Mouse (Mus musculus): ENCODE data around the gene Arhgdig. TPM values are rescaled to one million over a fixed set of nuclear protein-coding genes. Genes with fewer than 3 reads are reported as not detected.
"Not testable (repeated sequence)": the region's sequence is repeated elsewhere in the genome, so short reads cannot be mapped to it uniquely, and the experiment has no call there.

Gene Arhgdig
- total RNA-seq, 2 experiments from 2014 or later: 1.2 to 2.2 TPM

- no peak for DNase-seq
Measured at GRCm38 (mm10) chr17:26204766-26205165, 2.8 kb downstream of the Arhgdig start.

- DNase-seq: no peak
Measured at GRCm38 (mm10) chr17:26203321-26203811, 4.2 kb downstream of the Arhgdig start.

- no peak for DNase-seq
Measured at GRCm38 (mm10) chr17:26202737-26203136, 4.8 kb downstream of the Arhgdig start, which contains the start of gene Rgs11. Gene Rgs11 (plus strand): TSS chr17:26202951.

- no peak for DNase-seq
Measured at GRCm38 (mm10) chr17:26201998-26202397, 5.6 kb downstream of the Arhgdig start.

GRCm38 (mm10) chr17:26200831-26201705, 6.5 kb downstream of the Arhgdig start:
- no peak for DNase-seq

GRCm38 (mm10) chr17:26198892-26199291, 8.7 kb downstream of the Arhgdig start, which contains the start of gene Pdia2:
Gene Pdia2 (minus strand): TSS chr17:26199087.
- no peak for DNase-seq

- DNase-seq: no peak
Measured at GRCm38 (mm10) chr17:26192481-26193190, 14.9 kb downstream of the Arhgdig start.

- not testable (repeated sequence) for DNase-seq
Measured at GRCm38 (mm10) chr17:26191486-26191885, 16.1 kb downstream of the Arhgdig start.

GRCm38 (mm10) chr17:26188091-26188805, 19.3 kb downstream of the Arhgdig start:
- DNase-seq: no peak

- DNase-seq: no peak
Measured at GRCm38 (mm10) chr17:26187592-26187991, 20.0 kb downstream of the Arhgdig start.

- no peak for DNase-seq
Measured at GRCm38 (mm10) chr17:26181179-26181578, 26.4 kb downstream of the Arhgdig start.

GRCm38 (mm10) chr17:26178611-26179010, 29.0 kb downstream of the Arhgdig start:
- no peak for DNase-seq

GRCm38 (mm10) chr17:26175248-26175647, 32.3 kb downstream of the Arhgdig start:
- not testable (repeated sequence) for DNase-seq

GRCm38 (mm10) chr17:26168039-26168438, 39.5 kb downstream of the Arhgdig start:
- no peak for DNase-seq

- DNase-seq: no peak
Measured at GRCm38 (mm10) chr17:26162736-26163135, 44.9 kb downstream of the Arhgdig start.

GRCm38 (mm10) chr17:26151886-26152630, 55.5 kb downstream of the Arhgdig start:
- no peak for DNase-seq

Other genes with a start within 250 kb of the Arhgdig start
- gene Capn15, start 222.0 kb downstream of the Arhgdig start, total RNA-seq (2021): 1 to 10 TPM; 5.6 to 6.8 TPM
- 10 to 100 TPM; 54.9 to 71.5 TPM for gene Rab11fip3, start 138.2 kb downstream of the Arhgdig start, total RNA-seq (2021)
- 1 to 10 TPM; 2.8 to 3.2 TPM for gene Decr2, start 117.4 kb downstream of the Arhgdig start, total RNA-seq (2021)
- gene Nme4, start 112.2 kb downstream of the Arhgdig start, total RNA-seq (2021): 1 to 10 TPM; 1.2 to 1.7 TPM
- gene Tmem8, start 94.5 kb downstream of the Arhgdig start, total RNA-seq (2021): 1 to 10 TPM in 1 of 2 experiments, under 1 TPM in 1; 0.87 to 1.2 TPM
- gene Mrpl28, start 84.3 kb downstream of the Arhgdig start, total RNA-seq (2021): 10 to 100 TPM; 62.0 to 62.3 TPM
- 10 to 100 TPM; 10.8 to 17.2 TPM for gene Axin1, start 69.1 kb downstream of the Arhgdig start, total RNA-seq (2021)
- gene Pdia2, start 8.7 kb downstream of the Arhgdig start, total RNA-seq (2021): not detected
- gene Rgs11, start 4.8 kb downstream of the Arhgdig start, total RNA-seq (2021): 1 to 10 TPM in 1 of 2 experiments, under 1 TPM in 1; 0.54 to 1.2 TPM
- 10 to 100 TPM; 61.0 to 71.0 TPM for gene Fam234a, start 36.5 kb upstream of the Arhgdig start, total RNA-seq (2021)
- 10 to 100 TPM; 11.1 to 11.3 TPM for gene Luc7l, start 45.1 kb upstream of the Arhgdig start, total RNA-seq (2021)
- gene Neurl1b, start 207.0 kb upstream of the Arhgdig start, total RNA-seq (2021): 1 to 10 TPM; 2.6 to 4.1 TPM